Mouse (Mus musculus): ENCODE measurements around the gene Trir.

The Trir gene

DNA sequence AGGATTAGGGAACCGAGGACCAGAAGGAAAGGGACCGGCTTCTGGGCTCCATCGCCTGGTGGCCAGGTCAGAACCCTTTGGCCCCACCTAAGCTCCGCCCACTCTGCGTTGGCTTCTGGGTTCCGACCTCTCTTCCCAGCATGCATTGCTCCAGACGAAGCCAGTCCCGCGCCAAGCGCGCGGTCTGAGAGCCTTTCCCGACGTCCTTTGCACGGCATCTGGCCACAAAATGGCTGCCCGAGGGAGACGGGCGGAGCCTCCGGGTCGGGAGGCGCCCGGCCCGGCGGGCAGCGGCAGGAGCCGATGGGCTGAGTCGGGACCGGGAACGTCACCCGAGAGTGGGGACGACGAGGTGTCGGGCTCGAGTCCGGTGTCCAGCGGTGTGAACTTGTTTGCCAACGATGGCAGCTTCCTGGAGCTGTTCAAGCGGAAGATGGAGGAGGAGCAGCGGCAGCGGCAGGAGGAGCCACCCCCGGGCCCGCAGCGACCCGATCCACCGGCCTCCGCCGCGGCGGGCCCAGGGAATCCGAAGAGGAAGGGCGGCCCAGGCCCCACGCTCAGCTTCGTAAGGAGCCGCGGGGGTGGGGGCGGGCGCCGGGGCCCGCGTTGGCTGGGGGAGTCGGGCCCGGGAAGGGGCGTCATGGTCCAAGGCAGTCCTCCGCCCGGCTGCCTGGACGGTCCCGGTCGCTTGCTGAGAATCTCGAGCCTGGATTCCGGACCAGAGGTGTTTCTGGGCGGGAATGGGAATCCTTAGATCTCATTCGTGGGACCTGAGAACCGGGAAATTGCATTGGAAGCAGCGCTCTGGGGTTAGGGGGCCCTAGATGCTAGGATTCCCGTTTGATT lies at the start of gene Trir:
TSS of gene Trir (plus strand) at position 154 of the 846 bp plus-strand sequence.
- DNase-seq (ENCODE audit: low spot score in 2 of 2) = peak; percentile 89

DNA sequence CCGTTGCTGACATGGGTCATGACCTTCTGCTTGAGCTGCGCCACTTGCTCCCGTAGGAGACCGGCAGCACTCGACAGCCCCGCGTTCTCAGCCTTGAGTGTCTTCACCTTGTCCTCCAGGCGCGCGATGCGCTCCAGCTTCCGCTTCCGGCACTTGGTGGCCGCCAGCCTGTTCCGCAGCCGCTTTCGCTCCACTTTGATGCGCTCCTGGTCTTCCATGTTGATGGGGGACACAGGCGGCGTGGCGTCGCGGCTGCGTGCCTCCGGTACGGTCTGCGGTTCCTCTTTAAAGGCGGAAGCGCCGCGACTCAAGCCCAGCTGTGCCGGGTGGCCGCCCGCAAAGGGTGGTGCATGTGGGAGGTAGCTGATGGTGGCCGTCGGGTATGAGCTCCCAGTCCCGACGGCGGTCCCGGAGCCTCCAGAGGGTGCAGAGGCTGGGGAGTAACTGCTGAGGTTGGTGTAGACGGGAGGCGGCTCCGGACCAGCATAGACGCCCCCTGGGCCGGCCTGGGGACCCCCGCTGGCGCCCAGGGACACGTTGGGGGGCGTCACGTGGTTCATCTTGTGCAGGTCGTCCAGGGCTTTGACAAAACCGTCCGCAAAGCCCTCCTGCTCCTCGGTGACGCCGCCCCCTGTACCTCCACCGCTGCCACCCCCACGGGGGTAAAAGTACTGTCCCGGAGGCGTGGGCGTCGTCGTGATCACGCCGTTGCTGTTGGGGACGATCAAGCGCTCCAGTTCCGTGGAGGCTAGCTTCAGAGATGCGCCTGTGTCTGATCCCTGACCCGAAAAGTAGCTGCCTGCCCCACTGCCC lies 49.0 kb upstream of the Trir start:
- peak; percentile 75 to 78 for DNase-seq (ENCODE audit: low spot score in 2 of 2)

DNA sequence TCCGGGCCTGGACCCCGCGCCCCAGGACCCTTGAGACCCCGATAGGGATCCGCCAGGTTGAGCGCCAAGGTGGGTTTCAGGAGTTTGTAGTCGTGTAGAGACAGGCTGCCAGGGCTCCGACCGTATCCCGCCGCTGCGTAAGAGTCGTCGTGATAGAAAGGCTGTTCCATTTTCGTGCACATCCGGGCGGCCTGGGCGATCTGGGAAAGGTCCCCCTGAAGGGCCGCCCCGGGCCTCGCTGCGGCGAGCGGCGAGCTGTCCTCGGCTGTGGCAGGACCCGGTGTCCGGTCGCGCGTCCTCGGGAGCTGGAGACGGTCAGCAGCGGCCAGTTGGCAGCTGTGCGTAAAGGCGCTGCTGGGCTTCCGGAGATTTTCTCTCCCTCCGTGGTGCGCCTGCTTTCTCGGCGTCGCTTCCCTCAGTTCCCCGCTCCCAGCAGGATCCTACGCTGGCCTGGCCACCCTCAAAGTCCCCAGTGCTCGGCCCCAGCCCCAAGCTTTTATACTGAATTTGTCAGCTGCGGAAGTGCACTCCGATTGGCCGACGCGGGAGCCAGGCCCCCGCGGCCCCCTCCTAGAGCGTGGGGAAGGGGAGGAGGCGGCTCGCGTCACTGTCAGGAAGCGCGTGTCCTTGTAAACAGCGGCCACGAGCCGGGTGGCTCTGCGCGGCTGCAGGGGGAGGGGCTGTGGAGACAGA lies 48.2 kb upstream of the Trir start, which contains the start of gene Junb:
TSS of gene Junb (minus strand) at position 471 of the 693 bp plus-strand sequence.
- DNase-seq (ENCODE audit: low spot score in 2 of 2) = peak; percentile 91 to 92

DNA sequence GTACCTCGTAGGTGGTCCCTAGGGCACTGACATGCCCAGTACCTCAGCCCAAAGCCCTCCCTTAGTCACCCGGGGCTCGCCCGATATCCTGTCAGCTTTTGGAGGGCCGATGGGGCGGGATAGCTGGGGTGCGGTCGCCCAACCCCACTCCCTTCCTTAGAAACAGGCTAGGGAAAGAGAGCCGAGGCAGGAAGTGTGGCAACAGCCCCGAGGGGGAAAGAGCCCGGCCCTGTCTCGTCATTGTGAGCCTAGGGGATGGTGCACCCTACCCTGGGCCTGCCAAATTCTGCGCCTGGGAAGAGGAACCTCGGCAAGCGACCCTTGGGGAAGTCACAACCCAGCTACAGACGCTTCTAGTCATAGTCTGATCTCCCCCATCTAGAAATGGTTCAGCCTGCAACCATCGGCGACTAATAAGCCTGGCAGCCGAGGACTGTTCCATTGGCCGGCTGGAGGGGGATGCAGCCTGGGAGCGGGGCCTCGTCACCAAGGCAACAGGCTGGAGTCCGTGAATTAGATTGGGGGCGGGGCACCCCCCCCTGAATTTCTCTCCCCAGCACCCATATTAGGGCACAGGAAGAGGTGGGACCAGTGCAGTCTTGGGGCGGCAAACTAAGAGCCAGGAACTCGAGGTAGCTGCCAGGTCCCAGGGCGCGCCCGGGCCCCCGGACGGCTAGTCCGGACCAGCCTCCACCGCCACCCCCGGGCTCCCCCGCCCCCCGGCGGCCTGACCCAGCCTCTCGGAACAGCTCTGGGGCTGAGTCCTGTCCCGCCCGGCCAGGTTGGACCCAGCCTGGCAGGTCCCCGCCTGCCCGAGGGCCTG lies 46.8 kb upstream of the Trir start:
- peak; percentile 66 to 69 for DNase-seq (ENCODE audit: low spot score in 2 of 2)

DNA sequence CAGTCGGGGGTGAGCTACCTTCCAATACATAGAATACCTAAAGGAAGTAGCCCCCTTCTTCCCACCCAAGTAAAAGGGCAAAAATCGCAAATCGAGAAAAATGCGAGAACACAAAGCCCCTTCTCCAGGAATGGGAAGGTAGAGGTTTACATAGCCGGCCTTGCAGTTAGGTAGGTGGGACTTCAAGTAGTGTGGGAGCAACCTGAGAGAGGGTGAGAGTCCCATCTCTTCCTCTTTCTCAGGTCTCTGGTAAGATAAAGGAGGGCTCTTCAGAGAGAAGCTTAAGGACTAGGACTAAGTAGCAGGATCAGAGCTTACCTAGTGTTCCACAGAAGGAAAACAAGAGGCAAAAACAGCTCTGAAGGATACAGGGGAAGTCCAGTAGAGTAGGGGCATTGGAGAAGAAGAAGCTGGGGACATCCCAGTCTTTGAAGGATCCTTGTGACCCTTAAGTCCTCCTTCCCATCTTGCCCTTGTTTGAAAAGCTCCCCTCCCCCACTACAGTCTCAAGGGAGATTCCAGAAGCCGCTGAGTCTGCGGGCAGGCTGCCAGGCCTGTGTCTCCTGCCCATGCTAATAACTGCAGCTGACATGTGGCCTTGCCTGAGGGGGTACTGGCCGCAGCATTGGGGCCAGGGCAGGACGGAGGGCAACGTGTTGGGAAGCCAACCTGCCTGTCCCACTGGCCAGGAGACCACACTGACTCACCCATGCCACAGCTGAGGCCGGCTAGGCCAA lies 45.8 kb upstream of the Trir start:
- no peak for DNase-seq (ENCODE audit: low spot score in 2 of 2)

DNA sequence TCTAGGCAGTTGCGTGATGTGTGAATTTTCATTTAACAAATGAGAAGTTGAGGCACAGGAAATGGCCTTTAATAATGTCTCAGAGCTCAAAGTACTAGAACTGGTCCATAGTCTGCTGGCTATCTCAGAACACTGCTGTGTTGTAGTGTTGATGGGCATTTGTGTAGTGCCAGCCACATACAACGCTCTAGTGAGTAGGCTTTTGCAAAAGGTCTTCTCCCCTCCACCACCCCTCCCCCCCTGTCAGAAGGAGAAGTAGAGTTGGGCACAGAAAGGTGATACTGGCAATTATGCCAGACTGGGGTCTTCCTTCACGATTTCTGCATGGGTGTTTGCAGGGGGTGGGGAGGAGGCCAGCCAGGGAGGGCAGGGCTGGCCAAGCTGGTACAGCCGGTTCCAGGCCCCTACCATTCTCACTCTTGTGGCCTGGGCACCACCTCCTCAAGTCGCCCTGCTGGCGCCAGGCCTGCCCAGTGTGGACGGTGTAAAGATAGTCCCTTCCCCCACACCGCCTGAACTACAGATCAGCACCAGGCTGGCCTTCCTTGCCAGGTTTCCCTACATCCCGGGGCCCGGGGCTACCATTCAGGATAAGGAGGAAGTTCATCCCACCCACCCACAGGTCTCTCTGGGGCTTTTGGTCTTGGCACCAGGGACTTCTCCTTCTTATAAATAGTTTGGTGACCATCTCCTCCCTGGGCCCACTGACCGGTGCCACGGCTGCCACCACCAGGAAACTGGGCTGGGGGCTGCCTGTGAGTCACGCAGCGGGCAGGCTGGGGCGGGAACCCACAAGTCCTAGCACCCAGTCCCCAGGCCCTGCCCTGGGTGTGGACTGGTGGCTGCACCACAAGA lies 44.8 kb upstream of the Trir start:
- DNase-seq (ENCODE audit: low spot score in 2 of 2) = no peak

DNA sequence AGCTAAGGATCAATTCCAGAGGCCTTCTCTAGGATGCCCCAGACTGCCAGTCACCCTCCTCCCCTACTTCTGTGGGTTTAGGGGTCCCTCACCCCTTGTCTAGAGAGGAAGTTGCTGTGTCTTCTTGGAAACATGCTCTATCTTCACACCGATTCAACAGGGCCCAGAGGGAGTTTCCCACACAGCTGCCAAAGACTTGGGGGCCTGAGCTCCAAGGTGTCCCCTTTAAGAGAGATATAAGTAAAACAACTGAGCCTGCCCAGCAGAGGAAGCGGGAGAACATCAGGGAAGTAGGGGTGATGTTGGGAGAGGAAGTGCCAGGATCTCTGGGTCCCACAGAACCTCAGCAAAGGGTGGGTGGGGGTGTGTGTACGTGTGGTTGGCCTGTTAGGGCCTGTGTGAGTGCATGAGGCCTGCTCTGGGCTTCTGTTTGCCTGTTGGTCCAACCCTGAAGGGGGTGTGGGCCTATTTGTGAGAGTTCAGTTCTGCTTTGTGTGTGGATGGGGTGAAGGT lies 44.1 kb upstream of the Trir start:
- no peak for DNase-seq (ENCODE audit: low spot score in 2 of 2)

DNA sequence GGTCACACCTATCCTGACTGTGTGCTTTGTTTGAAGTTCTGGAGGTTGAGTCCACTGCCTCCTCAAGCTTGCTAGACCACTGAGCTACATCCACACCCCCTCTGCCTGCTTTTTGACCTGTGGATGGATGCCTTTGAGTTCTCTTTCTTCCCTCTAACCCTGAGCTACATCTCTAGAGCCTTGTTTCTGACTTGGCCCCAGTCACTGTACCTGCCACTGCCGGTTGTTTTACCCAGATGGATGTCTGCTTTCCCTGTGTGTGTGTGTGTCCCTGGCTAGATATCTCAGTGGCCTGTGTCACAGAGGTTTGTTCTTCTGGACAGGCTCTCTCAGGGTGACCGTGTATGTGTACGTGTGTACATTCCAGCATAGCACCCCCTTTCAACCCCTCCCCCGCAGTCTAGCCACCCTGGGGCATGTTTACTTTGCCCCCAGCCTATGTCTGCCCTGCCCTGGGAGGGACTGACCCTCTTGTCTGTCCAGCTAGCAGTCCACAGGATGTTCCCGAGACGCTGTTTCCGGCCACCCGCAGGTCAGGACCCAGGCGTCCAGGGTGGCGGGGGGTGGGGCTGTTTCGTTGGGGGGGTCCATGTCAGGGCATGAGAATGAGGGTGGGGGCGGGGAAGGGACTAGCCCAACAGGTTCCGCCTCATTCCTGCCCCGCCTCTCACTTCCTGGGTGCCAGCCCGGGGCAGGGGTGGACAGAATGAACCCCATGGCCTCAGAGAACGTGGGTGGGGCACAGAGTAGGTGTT lies 42.2 kb upstream of the Trir start:
- no peak for DNase-seq (ENCODE audit: low spot score in 2 of 2)

DNA sequence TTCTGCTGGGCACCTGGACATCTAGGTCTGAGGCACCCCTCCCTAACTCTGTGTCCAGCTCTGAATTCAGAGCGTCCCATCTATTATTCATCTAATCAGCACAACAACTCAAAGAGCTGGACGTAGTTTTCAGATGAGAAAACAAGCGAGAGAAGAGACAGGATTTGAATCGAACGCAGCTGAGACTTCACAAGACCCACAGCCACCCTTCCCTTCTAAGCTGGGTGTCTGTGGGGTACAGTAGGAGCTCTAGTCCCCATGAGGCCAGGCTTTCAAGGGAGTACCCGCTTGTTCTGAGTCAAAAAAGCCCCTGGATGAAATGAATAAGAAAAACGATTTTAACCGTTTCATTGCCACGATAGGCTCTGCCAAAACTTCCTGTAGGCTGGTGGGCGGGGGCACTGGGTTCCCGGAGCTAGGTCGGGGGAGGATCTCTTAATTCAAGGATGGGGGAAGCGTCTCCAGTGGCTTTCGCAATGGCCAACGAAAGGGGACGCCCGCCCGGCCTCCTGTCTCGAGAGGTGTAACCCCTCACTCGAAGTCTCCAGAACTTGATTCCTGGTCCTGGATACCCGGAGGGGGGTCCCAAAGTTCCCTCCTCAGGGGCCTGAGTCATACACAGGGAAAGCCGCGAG lies 41.5 kb upstream of the Trir start:
- peak in 1 of 2 experiments; percentile 26 for DNase-seq (ENCODE audit: low spot score in 2 of 2)

DNA sequence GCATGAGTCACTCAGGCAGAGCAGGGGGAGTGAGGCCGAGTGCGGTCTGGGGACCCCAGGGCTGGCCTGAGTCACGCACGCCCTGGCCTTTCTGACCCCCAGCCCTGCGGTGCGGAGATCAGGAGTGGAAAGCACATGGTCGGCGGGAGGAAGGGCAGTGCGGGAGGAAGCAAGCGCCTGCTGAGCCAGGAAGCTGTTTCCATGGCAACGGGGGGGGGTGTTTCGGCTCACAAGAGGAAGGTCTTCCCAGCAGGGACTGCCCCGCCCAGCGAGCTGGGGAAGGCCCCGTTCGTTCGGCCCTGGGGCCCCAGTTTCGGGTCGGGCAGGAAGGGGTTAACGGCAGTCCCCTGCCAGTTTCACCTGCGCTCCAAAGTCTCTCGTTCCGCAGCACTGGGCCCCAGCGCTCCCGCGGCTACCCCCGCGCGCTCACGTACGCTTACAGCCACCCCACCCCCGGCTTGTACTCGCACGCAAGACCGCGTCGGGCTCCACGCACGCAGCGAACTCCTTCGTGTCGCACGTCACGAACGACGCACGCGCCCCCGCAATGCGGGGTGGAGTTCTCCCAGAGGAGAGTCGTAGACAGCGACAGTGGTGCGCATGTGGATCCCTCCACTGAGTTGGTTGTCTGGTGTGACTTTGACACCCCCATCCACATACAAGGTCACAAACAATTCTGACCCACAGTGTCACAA lies 40.8 kb upstream of the Trir start:
- DNase-seq (ENCODE audit: low spot score in 2 of 2) = peak; percentile 87 to 91

DNA sequence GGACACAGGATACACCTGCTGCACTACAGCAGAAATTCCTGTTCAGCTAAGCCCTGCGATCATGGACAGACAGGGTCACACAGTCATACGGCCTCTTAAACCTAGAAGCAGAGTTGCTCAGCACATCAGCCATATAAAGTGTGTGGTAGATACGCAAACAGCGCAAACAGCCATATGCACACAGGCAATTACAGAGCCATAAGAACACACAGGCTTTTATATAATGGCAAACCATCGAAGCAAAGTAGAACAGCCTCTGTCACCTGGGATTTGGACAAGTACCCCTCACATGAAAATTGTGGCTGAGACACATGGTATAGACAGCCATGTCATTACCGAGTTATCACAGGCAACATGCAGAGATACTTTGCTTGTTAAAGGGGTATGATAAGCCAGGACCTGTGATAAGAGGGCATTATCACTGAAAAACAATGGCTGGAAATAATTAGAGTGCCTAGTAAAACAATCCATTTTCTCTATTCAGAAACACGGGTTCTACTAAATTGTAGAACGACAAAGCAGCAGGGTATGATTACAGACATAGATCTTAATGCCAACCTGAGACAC lies 40.2 kb upstream of the Trir start:
- DNase-seq (ENCODE audit: low spot score in 2 of 2) = no peak

DNA sequence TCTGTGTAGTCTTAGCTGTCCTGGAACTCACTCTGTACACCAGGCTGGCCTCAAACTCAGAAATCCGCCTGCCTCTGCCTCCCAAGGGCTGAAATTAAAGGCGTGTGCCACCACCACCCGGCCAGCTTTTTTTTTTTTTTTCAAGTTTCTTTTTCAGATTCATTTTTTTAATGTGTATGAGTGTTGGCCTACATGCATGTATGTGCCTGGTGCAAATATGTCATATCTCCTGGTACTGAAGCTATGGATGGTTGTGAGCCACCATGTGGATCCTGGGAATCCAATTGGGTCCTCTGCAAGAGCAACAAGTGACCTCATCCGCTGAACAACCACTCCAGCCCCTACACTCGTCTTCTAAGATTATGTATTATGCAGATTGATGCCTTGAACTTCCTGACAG lies 39.2 kb upstream of the Trir start:
- DNase-seq (ENCODE audit: low spot score in 2 of 2) = no peak

DNA sequence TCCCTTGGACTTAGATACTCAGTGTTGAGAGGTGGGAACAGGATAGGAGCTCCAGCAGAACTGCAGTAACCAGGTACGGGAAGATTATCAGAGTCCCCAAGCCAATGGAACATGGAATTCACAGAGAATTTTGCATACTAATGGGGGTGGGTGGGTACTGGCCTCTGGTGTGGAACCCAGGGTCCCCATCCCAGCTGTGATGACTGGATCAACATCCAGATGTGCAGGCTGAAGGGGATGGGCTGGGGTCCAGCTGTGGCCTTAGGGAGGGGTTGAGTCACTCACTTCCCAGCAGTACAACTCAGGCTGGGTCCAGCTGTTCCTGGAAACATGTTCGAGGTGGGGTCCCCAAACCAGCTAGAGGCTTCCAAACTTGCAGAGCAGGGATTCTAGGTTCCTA lies 38.7 kb upstream of the Trir start:
- no peak for DNase-seq (ENCODE audit: low spot score in 2 of 2)

DNA sequence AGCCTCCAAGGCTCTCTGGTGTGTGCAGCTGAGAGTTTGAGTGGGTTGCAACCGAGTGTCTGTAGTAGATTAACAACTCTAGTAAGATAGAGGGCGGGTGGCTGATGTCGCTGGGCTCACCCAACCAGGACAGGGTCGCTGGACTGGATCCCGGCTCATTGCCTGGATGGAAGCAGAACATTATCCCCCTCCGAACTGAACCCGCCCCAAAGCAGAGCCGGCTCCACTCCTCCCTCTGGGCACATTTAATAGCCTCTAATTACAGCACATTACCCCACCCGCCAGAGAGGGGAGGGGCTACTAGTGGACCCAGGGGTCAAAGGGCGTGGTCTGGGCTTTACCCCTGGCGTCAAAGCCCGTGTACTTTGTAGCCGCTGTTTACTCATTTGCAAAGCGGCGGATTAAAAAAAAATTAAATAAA lies 37.3 kb upstream of the Trir start:
- no peak for DNase-seq (ENCODE audit: low spot score in 2 of 2)

DNA sequence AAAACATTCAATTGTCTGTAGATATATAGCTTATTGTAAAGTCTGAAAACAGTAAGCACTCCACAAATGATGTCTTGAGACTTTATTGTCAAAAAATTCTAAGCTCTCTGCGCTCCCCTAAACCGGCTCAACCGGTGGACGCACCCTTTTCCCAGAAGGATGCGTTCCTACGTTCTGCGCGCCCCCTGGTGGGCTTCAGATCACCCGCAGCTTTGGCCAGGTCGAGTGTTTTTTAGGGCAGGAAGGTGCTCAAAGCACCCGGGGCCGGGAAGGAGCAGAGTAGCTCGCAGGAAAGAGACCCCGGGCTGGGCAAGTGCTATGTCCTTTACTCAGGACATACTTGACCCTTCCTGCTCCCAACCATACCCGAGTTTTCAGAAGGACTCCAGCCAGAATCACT lies 36.8 kb upstream of the Trir start:
- peak; percentile 85 to 91 for DNase-seq (ENCODE audit: low spot score in 2 of 2)

DNA sequence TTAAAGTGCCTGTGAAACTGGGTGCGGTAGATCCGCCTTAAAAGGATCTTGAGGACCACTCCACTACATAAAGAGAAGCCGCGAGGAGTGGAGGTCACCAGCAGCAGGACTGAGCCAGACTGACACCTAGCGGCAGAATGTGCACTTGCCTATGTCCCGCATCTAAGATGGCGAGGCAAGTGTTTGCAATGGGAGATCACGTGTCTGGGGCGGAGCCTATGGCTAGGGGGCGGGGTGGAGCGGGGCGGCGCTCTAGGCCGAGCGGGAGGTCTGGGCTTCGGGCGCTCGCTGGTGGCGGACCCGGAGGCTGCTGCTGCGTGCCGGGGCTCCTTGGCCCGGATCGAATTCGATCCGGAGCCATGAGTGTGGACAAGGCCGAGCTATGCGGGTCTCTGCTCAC lies 36.3 kb upstream of the Trir start, which contains the start of gene Hook2:
TSS of gene Hook2 (plus strand) at position 255 of the 400 bp plus-strand sequence.
- peak; percentile 95 to 97 for DNase-seq (ENCODE audit: low spot score in 2 of 2)

DNA sequence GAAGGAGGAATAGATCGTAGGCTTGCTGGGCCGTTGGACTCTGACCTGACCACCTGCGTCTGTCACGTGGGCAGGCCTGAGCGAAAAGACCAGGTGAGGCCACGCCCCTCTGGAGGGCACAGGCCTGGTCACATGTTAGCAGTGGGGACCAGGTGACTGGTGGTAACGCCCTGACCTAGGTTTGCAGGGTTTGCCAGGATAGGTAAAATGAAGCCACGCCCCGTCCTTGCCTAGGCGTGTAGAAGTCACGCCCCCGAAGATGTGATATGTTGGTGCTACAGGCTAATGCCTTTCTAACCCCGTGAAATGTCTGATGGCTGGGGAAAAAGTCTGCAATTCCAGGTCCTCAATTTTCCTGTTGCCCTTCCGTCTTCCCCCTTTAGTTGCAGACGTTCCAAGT lies 35.8 kb upstream of the Trir start:
- peak in 1 of 2 experiments; percentile 64 for DNase-seq (ENCODE audit: low spot score in 2 of 2)
